Mouse (Mus musculus) heart, adult 10 weeks (tissue): ENCODE results near the gene Fbxl8. TPM values are rescaled to one million over a fixed set of nuclear protein-coding genes. Genes with fewer than 3 reads are reported as not detected.

Experiments
- polyA plus RNA-seq: library from polyadenylated mRNA; stranded (reverse); fragments of 350-450 nt; fragmentation: Illumina TruSeq; extraction: RNeasy Lipid Tissue Mini Kit (QIAGEN cat#74804); gene quantifications from one replicate; pipeline ENCODE4 v1.2.3, GENCODE M21; 2014; ENCODE audit warnings: low read depth, low replicate concordance

Gene Fbxl8
- 2.7 TPM for polyA plus RNA-seq

GRCm38 (mm10) chr8:105264024-105264982 is at the start of gene Fbxl8, which contains the start of gene Tradd:
Gene Fbxl8, plus strand, starts transcription at chr8:105264648.
Gene Tradd, minus strand, starts transcription at chr8:105264609.

GRCm38 (mm10) chr8:105224413-105225271 is 39.8 kb upstream of the Fbxl8 start, which contains the start of gene D230025D16Rik:
Gene D230025D16Rik, plus strand, starts transcription at chr8:105225145.

GRCm38 (mm10) chr8:105254966-105255350 is 9.5 kb upstream of the Fbxl8 start, which contains the start of gene B3gnt9:
Gene B3gnt9, minus strand, starts transcription at chr8:105255153.

GRCm38 (mm10) chr8:105269461-105269947 is 5.1 kb downstream of the Fbxl8 start, which contains the start of gene Hsf4:
Gene Hsf4, plus strand, starts transcription at chr8:105269801.

GRCm38 (mm10) chr8:105275840-105276239 is 11.4 kb downstream of the Fbxl8 start, which contains the start of gene Nol3:
Gene Nol3, plus strand, starts transcription at chr8:105276140.

GRCm38 (mm10) chr8:105289805-105290460 is 25.5 kb downstream of the Fbxl8 start, which contains the start of gene 4931428F04Rik:
Gene 4931428F04Rik, minus strand, starts transcription at chr8:105289864.

GRCm38 (mm10) chr8:105295895-105296573 is 31.6 kb downstream of the Fbxl8 start, which contains the start of gene Exoc3l:
Gene Exoc3l, minus strand, starts transcription at chr8:105296101.

GRCm38 (mm10) chr8:105297511-105298192 is 33.2 kb downstream of the Fbxl8 start, which contains the start of gene E2f4:
Gene E2f4, plus strand, starts transcription at chr8:105297663.

GRCm38 (mm10) chr8:105305211-105306145 is 41.0 kb downstream of the Fbxl8 start, which contains the start of gene Elmo3:
Gene Elmo3, plus strand, starts transcription at chr8:105305601.

Other genes with a start within 250 kb of the Fbxl8 start
- gene Ces3a, start 216.0 kb upstream of the Fbxl8 start, polyA plus RNA-seq, result 0.42 TPM
- gene Ces3b, start 180.9 kb upstream of the Fbxl8 start, polyA plus RNA-seq, result 0.58 TPM
- not detected for gene Ces4a, start 132.8 kb upstream of the Fbxl8 start, polyA plus RNA-seq
- gene Cbfb, start 94.0 kb upstream of the Fbxl8 start, polyA plus RNA-seq, result 22.1 TPM
- gene D230025D16Rik, start 39.5 kb upstream of the Fbxl8 start, polyA plus RNA-seq, result 18.1 TPM
- 4.2 TPM for gene B3gnt9, start 9.5 kb upstream of the Fbxl8 start, polyA plus RNA-seq
- 3.1 TPM for gene Tradd, start within 50 bp of the Fbxl8 start, polyA plus RNA-seq
- 5.8 TPM for gene Hsf4, start 5.2 kb downstream of the Fbxl8 start, polyA plus RNA-seq
- 30.7 TPM for gene Nol3, start 11.5 kb downstream of the Fbxl8 start, polyA plus RNA-seq
- gene 4931428F04Rik, start 25.2 kb downstream of the Fbxl8 start, polyA plus RNA-seq, result 2.0 TPM
- 7.5 TPM for gene Exoc3l, start 31.5 kb downstream of the Fbxl8 start, polyA plus RNA-seq
- 31.1 TPM for gene E2f4, start 33.0 kb downstream of the Fbxl8 start, polyA plus RNA-seq
- gene Elmo3, start 41.0 kb downstream of the Fbxl8 start, polyA plus RNA-seq, result 1.9 TPM
- gene Lrrc29, start 61.6 kb downstream of the Fbxl8 start, polyA plus RNA-seq, result 0.60 TPM
- 38.9 TPM for gene Tmem208, start 61.7 kb downstream of the Fbxl8 start, polyA plus RNA-seq
- 8.3 TPM for gene Fhod1, start 83.3 kb downstream of the Fbxl8 start, polyA plus RNA-seq
- 0.92 TPM for gene Slc9a5, start 84.2 kb downstream of the Fbxl8 start, polyA plus RNA-seq
- not detected for gene Plekhg4, start 108.6 kb downstream of the Fbxl8 start, polyA plus RNA-seq
- not detected for gene Kctd19, start 148.9 kb downstream of the Fbxl8 start, polyA plus RNA-seq
- 1.1 TPM for gene Lrrc36, start 148.9 kb downstream of the Fbxl8 start, polyA plus RNA-seq
- 66.4 TPM for gene Tppp3, start 206.9 kb downstream of the Fbxl8 start, polyA plus RNA-seq
- 23.5 TPM for gene Zdhhc1, start 232.3 kb downstream of the Fbxl8 start, polyA plus RNA-seq